Mouse (Mus musculus) E14TG2a.4 (cell line): ENCODE results near the gene Ccdc159.

Source experiments
- CTCF ChIP-seq: conservative IDR thresholded peaks from 2 replicates; pipeline ENCODE4 v1.5.1; 2014; ENCODE audit warnings: low read length
- NANOG ChIP-seq: IDR thresholded peaks from 2 replicates; pipeline ENCODE4 v1.6.1; 2014; ENCODE audit warnings: borderline replicate concordance, low read length, mixed read lengths
- POU5F1 ChIP-seq: IDR thresholded peaks from 2 replicates; pipeline ENCODE4 v1.6.1; 2014; ENCODE audit warnings: low read length, borderline replicate concordance

DNA sequence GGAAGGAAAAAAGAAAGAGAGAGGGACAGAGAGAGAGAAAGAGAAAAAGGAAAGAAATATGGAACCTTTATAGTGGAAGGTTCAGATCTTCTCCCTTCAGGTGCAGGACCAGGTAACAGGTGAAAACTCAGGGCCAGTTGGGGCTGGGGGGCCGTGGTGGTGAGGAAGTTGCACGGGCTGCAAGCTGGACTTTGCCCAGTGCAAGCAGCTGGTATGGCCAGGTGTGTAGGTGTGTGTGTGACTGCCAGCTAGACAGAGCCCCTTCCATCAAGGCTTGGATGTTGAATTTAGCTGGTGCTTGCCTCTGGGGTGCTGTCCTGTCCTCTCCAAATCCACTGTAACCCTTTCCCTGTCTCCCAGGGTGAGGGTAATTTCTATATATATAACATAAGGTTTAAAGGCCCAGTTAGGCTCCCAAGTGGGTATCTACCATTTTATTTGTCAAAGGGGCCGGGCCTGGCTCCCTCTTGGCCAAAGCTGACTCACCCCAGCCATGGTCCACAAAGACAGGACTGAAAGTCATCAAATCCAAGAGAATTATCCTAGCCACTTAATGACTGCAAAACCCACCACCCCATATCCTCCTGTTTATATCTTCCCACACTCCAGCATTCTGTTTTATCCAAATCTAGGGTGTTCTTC is 10.3 kb upstream of the Ccdc159 start:
- TF ChIP-seq CTCF (no peak), NANOG (no peak), POU5F1 (no peak)
